Mouse (Mus musculus) heart, embryonic 15.5 days (tissue): ENCODE measurements at regions not wholly inside any gene's neighbourhood (a gene's known extent, or its start where the extent isn't known, plus 50 kb on each side); places are given as distances from the start of the nearest gene placed in this dataset.

Experiments used
- ATAC-seq: fragments of 200-750 bp; cut with Nextera tagmentation; replicated peaks from 2 replicates; pipeline ENCODE4 v1.8.0; 2017; ENCODE audit warnings: low read depth, moderate TSS enrichment; ENCODE audit not compliant: insufficient number of reproducible peaks, insufficient read depth, low FRiP score
- H3K27ac ChIP-seq: fragments of 300-500 bp; sonication (generic); 2 replicates; pipeline ENCODE4 v1.5.1; 2015; ENCODE audit warnings: mild to moderate bottlenecking, inconsistent platforms
- H3K27me3 ChIP-seq: fragments of 300-500 bp; sonication (generic); 2 replicates; pipeline ENCODE4 v1.6.1; 2015; ENCODE audit warnings: inconsistent platforms
- H3K36me3 ChIP-seq: fragments of 300-500 bp; sonication (generic); 2 replicates; pipeline ENCODE4 v1.6.1; 2015; ENCODE audit warnings: mild to moderate bottlenecking, inconsistent platforms
- H3K4me1 ChIP-seq: fragments of 300-500 bp; sonication (generic); replicated peaks from 2 replicates; pipeline ENCODE4 v1.6.1; 2015; ENCODE audit warnings: inconsistent platforms
- H3K4me2 ChIP-seq: fragments of 300-500 bp; sonication (generic); 2 replicates; pipeline ENCODE4 v1.6.1; 2015; ENCODE audit warnings: inconsistent platforms, mild to moderate bottlenecking, moderate library complexity
- H3K4me3 ChIP-seq: fragments of 300-500 bp; sonication (generic); 2 replicates; pipeline ENCODE4 v1.5.1; 2015; ENCODE audit warnings: mild to moderate bottlenecking, inconsistent platforms
- H3K9ac ChIP-seq: fragments of 300-500 bp; sonication (generic); 2 replicates; pipeline ENCODE4 v1.6.1; 2015; ENCODE audit warnings: mild to moderate bottlenecking, inconsistent platforms
- H3K9me3 ChIP-seq: fragments of 300-500 bp; sonication (generic); replicated peaks from 2 replicates; pipeline ENCODE4 v1.6.1; 2016; ENCODE audit warnings: inconsistent platforms
- WGBS: fragments of 180-500 bp; shearing (Covaris S2); methylation state at CpG from one replicate; pipeline ENCODE4 v1.1.7; 2015; ENCODE audit warnings: mixed read lengths; 5-methylcytosine and 5-hydroxymethylcytosine counted together

- Histone ChIP-seq H3K27ac (no peak overlapping the region), H3K36me3 (no peaks in the 10 kb centered on the region), H3K4me1 (no peaks in the 10 kb centered on the region), H3K27me3 (peaks cover 6% of the 10 kb centered on the region; the same call in 1 of the 2 replicates), H3K4me2 (peak overlapping the region; percentile 15; the same call in 1 of the 2 replicates), H3K4me3 (no peak overlapping the region), H3K9ac (no peak overlapping the region), H3K9me3 (no peaks in the 10 kb centered on the region)
- 13% methylated on average over 5 of the region's 5 CpGs for WGBS
- no peak for ATAC-seq
Observed at GRCm38 (mm10) chr3:35027898-35028297, 377.7 kb downstream of the Sox2 start.

GRCm38 (mm10) chr3:35029924-35030323 is 379.7 kb downstream of the Sox2 start:
- Histone ChIP-seq H3K4me1 (no peaks in the 10 kb centered on the region), H3K27me3 (peaks cover 6% of the 10 kb centered on the region; the same call in 1 of the 2 replicates), H3K4me3 (no peak overlapping the region), H3K36me3 (no peaks in the 10 kb centered on the region), H3K4me2 (no peak overlapping the region), H3K9me3 (no peaks in the 10 kb centered on the region), H3K27ac (no peak overlapping the region), H3K9ac (no peak overlapping the region)
- no peak for ATAC-seq
- 85% methylated on average over 8 of the region's 8 CpGs for WGBS

- no peak overlapping the region for H3K4me2 ChIP-seq
- no peak overlapping the region for H3K4me3 ChIP-seq
- H3K36me3 ChIP-seq, result no peaks in the 10 kb centered on the region
- no peaks in the 10 kb centered on the region for H3K9me3 ChIP-seq
- H3K27me3 ChIP-seq, result peaks cover 6% of the 10 kb centered on the region; the same call in 1 of the 2 replicates
- H3K9ac ChIP-seq, result no peak overlapping the region
- ATAC-seq, result no peak
- H3K4me1 ChIP-seq, result no peaks in the 10 kb centered on the region
- no peak overlapping the region for H3K27ac ChIP-seq
- 79% methylated on average over 8 of the region's 8 CpGs for WGBS
Observed at GRCm38 (mm10) chr3:35033587-35033986, 383.4 kb downstream of the Sox2 start.

- no peaks in the 10 kb centered on the region for H3K9me3 ChIP-seq
- no peak overlapping the region for H3K27ac ChIP-seq
- no peak overlapping the region for H3K4me3 ChIP-seq
- H3K9ac ChIP-seq, result no peak overlapping the region
- 91% methylated on average over 7 of the region's 7 CpGs for WGBS
- H3K4me1 ChIP-seq, result no peaks in the 10 kb centered on the region
- no peaks in the 10 kb centered on the region for H3K27me3 ChIP-seq
- H3K36me3 ChIP-seq, result no peaks in the 10 kb centered on the region
- ATAC-seq, result no peak
- no peak overlapping the region for H3K4me2 ChIP-seq
Observed at GRCm38 (mm10) chr3:35035234-35035633, 385.0 kb downstream of the Sox2 start.

- WGBS, result 54% methylated on average over 2 of the region's 2 CpGs
- no peaks in the 10 kb centered on the region for H3K9me3 ChIP-seq
- H3K9ac ChIP-seq, result no peak overlapping the region
- H3K36me3 ChIP-seq, result no peaks in the 10 kb centered on the region
- no peak overlapping the region for H3K4me2 ChIP-seq
- no peak for ATAC-seq
- no peaks in the 10 kb centered on the region for H3K27me3 ChIP-seq
- no peak overlapping the region for H3K4me3 ChIP-seq
- H3K27ac ChIP-seq, result no peak overlapping the region
- H3K4me1 ChIP-seq, result no peaks in the 10 kb centered on the region
Observed at GRCm38 (mm10) chr3:35043705-35044104, 393.5 kb downstream of the Sox2 start.

GRCm38 (mm10) chr3:35059438-35059837 is 409.2 kb downstream of the Sox2 start:
- H3K27ac ChIP-seq, result no peak overlapping the region
- H3K36me3 ChIP-seq, result no peaks in the 10 kb centered on the region
- H3K4me2 ChIP-seq, result no peak overlapping the region
- no peaks in the 10 kb centered on the region; the same call in 1 of the 2 replicates for H3K4me1 ChIP-seq
- H3K9ac ChIP-seq, result no peak overlapping the region
- H3K9me3 ChIP-seq, result no peaks in the 10 kb centered on the region
- no peaks in the 10 kb centered on the region for H3K27me3 ChIP-seq
- 54% methylated on average over 4 of the region's 4 CpGs for WGBS
- ATAC-seq, result no peak
- no peak overlapping the region for H3K4me3 ChIP-seq

- no peak overlapping the region for H3K27ac ChIP-seq
- no peaks in the 10 kb centered on the region for H3K36me3 ChIP-seq
- H3K27me3 ChIP-seq, result no peaks in the 10 kb centered on the region
- no peak for ATAC-seq
- no peak overlapping the region for H3K9ac ChIP-seq
- no peak overlapping the region for H3K4me3 ChIP-seq
- no peaks in the 10 kb centered on the region for H3K9me3 ChIP-seq
- no peaks in the 10 kb centered on the region; the same call in 1 of the 2 replicates for H3K4me1 ChIP-seq
- H3K4me2 ChIP-seq, result peak overlapping the region; percentile 37
- WGBS, result 16% methylated on average over 10 of the region's 10 CpGs
Observed at GRCm38 (mm10) chr3:35060042-35060441, 409.8 kb downstream of the Sox2 start.

GRCm38 (mm10) chr3:35066824-35067223 is 416.6 kb downstream of the Sox2 start:
- no peaks in the 10 kb centered on the region for H3K4me1 ChIP-seq
- H3K36me3 ChIP-seq, result no peaks in the 10 kb centered on the region
- WGBS, result 58% methylated on average over 9 of the region's 9 CpGs
- no peak overlapping the region for H3K9ac ChIP-seq
- H3K27me3 ChIP-seq, result no peaks in the 10 kb centered on the region
- no peaks in the 10 kb centered on the region for H3K9me3 ChIP-seq
- H3K4me2 ChIP-seq, result no peak overlapping the region
- no peak for ATAC-seq
- no peak overlapping the region for H3K27ac ChIP-seq
- H3K4me3 ChIP-seq, result no peak overlapping the region

GRCm38 (mm10) chr3:35068586-35068985 is 418.4 kb downstream of the Sox2 start:
- WGBS, result 76% methylated on average over 8 of the region's 8 CpGs

GRCm38 (mm10) chr3:35071046-35071445 is 420.8 kb downstream of the Sox2 start:
- H3K4me1 ChIP-seq, result no peaks in the 10 kb centered on the region
- H3K9me3 ChIP-seq, result no peaks in the 10 kb centered on the region
- no peak overlapping the region for H3K27ac ChIP-seq
- 67% methylated on average over 2 of the region's 2 CpGs for WGBS
- H3K27me3 ChIP-seq, result no peaks in the 10 kb centered on the region
- no peak for ATAC-seq
- no peaks in the 10 kb centered on the region for H3K36me3 ChIP-seq
- H3K9ac ChIP-seq, result no peak overlapping the region
- no peak overlapping the region for H3K4me2 ChIP-seq
- no peak overlapping the region for H3K4me3 ChIP-seq

More at GRCm38 (mm10) chr3:35068586-35068985, 418.4 kb downstream of the Sox2 start:
- Histone ChIP-seq H3K27ac (no peak overlapping the region), H3K27me3 (no peaks in the 10 kb centered on the region), H3K9me3 (no peaks in the 10 kb centered on the region), H3K4me2 (no peak overlapping the region), H3K4me1 (no peaks in the 10 kb centered on the region), H3K36me3 (no peaks in the 10 kb centered on the region), H3K9ac (no peak overlapping the region), H3K4me3 (no peak overlapping the region)
- ATAC-seq, result no peak

- H3K4me1 ChIP-seq, result peaks cover 10% of the 10 kb centered on the region
- no peak overlapping the region for H3K27ac ChIP-seq
- no peak overlapping the region for H3K4me2 ChIP-seq
- H3K27me3 ChIP-seq, result no peaks in the 10 kb centered on the region
- H3K4me3 ChIP-seq, result no peak overlapping the region
- no peaks in the 10 kb centered on the region for H3K36me3 ChIP-seq
- H3K9ac ChIP-seq, result no peak overlapping the region
- ATAC-seq, result no peak
- WGBS, result 58% methylated on average over 5 of the region's 5 CpGs
- no peaks in the 10 kb centered on the region for H3K9me3 ChIP-seq
Observed at GRCm38 (mm10) chr3:35079887-35080286, 429.7 kb downstream of the Sox2 start.

- no peaks in the 10 kb centered on the region for H3K36me3 ChIP-seq
- 54% methylated on average over 11 of the region's 11 CpGs for WGBS
- H3K27ac ChIP-seq, result peak overlapping the region; percentile 75
- peak; percentile 89 for ATAC-seq
- H3K27me3 ChIP-seq, result no peaks in the 10 kb centered on the region
- H3K4me1 ChIP-seq, result peaks cover 11% of the 10 kb centered on the region
- H3K4me2 ChIP-seq, result peak overlapping the region; percentile 25; the same call in 1 of the 2 replicates
- no peaks in the 10 kb centered on the region for H3K9me3 ChIP-seq
- no peak overlapping the region for H3K9ac ChIP-seq
- H3K4me3 ChIP-seq, result no peak overlapping the region
Observed at GRCm38 (mm10) chr3:35084091-35084867, 434.1 kb downstream of the Sox2 start.
